Mouse (Mus musculus) thymus, postnatal 10 days (tissue): ENCODE data around the gene Tmprss9.
"Not testable (repeated sequence)": the region's sequence is repeated elsewhere in the genome, so short reads cannot be mapped to it uniquely, and the experiment has no call there.

Source experiments
- DNase-seq, 2 experiments: peaks; one replicate each; pipeline ENCODE4 v3.0.0; 2021; ENCODE audit warnings: low spot score in 2 of 2

Tmprss9 gene

DNA sequence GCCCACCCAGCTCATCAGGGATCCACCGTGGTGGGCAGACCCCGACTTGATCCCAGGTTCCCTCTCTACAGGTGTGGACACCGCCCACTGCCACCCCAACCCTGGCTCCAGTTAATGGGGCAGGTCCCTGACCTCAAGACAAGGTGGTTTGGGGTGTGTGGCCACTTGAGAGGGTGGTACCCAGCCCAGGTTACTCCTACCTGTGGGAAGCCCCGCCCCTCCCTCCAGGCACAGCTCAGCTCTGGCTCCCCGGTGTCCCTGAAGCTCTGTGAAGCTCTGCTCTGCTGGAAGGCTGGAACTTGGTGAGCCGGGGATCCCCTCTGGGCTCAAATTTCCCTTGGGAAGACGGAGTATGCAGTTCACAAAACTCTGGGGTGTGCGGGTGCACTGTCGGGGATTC, at the start of gene Tmprss9:
Gene Tmprss9, plus strand, starts transcription at position 268 of the 400 bp plus-strand sequence.
- DNase-seq = no peak

DNA sequence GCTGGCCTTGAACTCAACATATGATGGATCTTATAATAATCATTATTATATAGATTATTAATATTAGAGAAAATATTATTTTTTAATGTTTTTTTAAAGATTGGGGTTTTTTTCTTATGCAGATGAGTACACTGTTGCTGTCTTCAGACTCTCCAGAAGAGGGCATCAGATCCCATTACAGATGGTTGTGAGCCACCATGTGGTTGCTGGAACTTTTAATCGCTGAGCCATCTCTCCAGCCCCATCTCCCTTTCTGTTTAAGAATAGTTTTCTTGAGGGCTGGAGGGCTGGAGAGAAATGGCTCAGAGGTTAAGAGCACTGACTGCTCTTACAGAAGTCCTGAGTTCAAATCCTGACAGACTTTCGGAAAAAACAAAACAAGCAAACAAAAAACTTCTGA, 49.7 kb upstream of the Tmprss9 start:
- peak in 1 of 2 experiments; percentile 39 for DNase-seq

DNA sequence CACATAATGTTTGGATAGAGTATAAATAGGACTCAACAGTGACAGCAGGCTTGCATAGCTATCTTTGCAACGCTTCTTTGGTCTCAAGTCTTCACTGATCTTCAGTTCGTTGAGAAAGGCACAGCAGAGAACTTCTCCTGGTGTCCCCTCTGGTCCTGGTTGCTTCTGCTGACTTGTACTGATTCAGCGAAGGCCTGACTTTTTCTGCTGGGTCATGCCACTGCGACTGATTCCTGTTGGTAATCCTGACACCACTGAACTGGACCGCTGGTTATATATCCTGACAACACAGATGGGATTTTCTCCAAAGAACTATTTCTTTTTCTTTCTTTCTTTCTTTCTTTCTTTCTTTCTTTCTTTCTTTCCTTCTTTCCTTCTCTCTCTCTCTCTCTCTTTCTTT, 49.1 kb upstream of the Tmprss9 start:
- DNase-seq = no peak

DNA sequence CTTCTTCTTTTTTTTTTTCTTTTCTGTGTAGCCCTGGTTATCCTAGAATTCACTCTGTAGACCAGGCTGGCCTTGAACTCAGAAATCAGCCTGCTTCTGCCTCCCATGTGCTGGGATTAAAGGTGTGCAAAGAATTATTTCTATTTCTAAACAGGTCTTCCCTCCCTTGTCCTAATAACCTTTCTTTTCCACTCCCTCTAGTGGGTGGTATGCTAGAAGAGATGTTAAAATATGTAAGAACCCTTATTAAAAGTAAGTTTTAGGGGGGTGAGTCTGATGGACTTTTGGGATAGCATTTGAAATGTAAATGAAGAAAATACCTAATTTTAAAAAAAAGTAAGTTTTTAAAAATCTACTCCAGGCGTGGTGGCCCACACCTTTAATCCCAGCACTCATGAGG, 48.3 kb upstream of the Tmprss9 start:
- no peak for DNase-seq

DNA sequence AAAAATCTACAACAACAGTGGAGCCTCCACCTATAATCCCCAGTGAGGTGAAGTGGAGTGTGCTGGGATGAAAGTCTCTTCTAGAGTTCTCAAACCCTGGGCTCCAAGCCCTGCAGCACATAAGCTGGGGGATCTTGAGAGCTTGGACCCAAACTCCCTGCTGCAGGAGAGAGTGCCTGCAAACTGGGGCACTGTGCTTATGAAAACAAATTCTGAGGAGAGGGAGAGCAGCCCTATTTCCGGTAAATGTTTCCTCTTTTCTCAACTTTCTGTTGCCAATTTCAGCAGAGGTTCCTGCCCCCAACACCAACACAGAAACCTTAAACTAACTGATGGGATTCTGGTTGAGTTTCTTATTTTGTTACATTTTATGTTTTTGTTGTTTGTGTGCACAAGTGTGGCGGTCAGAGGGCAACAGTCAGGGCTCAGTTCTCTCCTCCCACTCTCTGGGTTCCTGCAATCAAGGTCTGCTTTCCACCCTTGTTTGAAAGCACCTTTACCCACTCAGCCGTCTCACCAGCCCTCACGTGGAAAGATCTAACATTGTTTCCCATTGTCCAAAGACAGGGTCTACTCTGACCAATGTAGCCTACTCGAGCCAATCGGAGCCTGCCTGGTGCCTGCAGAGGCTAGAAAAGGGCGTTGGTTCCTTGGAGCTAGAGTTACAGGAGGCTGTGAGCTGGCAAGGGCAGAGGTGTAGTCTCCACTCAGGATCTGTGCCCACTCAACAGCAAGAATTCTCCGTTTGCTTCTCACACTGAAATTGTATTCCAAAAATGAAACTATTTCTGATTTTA, 47.6 kb upstream of the Tmprss9 start:
- peak in 1 of 2 experiments; percentile 33 for DNase-seq

DNA sequence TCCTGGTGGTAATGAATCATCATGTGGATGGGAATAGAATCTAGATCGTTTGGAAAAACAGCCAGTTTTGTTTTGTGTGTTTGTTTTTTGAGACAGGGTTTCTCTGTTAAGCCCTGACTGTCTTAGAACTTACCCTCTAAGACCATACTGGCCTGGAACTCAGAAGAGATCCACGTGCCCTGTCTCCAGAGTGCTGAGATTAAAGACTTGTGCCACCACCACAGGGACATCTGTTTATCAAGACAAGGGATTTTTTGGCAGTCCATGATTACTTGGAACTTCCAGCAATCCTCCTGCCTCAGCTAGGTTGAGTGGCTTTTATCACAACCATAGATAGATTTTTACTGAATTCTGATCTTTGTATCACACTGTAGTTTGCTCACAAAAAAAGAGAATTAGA, 46.8 kb upstream of the Tmprss9 start:
- DNase-seq = no peak

DNA sequence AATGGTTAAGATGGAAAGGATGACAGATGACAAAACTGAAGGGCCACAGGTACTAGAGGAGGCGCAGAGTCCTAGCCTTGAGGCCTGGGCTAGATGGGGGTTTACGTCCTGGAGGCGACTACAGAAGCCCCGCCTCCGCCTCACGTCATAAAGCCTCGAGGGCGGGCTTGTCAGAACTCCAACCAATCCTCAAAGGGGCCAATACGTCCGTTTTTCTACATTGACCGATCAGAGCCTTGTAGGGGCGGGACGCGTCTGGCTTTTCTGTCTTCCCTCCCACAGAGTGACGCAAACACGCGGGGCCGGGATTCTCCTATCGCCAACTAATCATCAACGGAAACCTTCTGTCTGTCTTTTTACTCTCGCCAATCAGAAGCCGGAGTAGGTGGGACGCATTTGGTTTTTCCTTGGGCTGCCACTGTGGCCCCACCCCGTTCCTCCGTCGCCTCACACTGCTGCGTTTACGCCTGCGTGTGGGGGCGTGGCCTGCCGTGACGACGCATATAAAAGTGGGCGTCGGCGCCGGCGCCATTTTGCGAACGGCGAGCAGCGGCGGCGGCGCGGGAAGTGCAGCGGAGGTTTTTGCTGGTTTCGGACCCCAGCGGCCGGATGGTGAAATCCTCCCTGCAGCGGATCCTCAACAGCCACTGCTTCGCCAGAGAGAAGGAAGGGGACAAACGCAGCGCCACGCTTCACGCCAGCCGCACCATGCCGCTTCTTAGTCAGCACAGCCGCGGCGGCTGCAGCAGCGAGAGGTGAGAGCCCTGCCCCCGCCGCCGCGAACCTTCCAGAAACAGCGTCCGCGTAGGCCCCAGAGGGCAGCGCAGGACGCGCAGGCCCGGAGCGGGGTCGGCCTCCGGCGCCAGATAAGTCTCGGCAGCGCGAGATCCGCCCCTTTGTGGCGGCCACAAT, 45.2 kb upstream of the Tmprss9 start, which contains the start of gene Oaz1:
Gene Oaz1, plus strand, starts transcription at position 506 of the 912 bp plus-strand sequence.
- DNase-seq = peak; percentile 98 to 99

DNA sequence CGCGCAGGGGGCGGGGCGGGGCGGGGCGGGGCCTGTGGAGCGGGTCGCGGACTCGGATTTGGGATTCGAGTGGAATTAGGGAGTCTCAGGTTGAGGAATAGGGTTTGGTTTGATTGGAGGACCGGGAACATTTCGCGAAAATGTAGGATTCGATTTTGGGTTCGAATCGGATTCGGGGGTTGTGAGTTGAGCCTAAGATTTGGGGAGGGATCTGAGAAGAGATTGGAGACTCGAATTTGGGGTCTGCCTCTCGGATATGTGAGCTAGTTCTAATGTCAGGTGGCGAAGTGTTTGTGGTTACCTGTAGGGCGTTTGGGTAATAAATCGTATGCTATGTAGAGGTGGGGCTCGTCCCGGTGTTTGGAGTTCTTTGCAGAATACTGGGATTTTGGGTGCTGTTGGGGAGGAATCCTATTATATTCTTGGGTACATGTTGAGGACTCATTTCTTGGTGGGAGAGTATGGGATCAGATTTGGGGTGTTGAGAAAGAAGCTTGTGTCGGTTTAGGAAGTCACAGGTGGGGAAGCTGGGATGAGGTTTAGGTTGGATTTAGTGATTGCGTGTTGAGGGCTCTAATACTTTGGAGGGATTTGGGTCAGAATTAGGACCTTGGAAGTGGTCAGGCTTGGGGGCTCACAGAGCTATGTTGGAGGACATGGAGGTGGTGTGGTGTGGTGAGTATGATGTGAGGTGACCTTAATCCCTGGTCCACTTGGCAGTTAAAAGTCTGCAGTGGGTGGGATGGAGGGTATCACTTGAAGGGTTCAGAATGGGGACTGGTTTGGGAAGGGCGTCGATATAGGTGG, 44.4 kb upstream of the Tmprss9 start:
- DNase-seq = no peak

DNA sequence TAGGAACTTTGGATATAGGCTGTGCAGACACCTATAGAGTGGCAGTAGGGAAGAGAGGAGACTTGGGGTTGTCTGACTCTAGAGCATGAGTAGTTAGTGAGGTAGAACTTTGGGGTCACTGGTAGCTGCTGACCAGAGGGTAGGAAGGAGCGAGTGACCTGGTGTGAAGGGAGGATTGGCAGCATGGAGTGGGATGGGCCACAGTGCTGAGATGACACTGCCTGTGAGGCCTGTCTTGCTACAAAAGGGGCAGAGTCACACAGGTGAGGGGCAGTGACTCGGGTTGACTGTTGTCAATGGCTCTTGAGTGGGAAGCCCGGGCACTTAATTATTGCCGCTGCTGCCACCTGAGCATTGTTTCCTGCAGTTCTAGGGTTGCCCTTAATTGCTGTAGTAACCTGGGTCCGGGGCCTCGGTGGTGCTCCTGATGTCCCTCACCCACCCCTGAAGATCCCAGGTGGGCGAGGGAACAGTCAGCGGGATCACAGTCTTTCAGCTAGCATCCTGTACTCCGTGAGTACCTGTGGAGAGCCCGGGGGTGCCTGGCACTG, 43.7 kb upstream of the Tmprss9 start:
- DNase-seq = no peak

DNA sequence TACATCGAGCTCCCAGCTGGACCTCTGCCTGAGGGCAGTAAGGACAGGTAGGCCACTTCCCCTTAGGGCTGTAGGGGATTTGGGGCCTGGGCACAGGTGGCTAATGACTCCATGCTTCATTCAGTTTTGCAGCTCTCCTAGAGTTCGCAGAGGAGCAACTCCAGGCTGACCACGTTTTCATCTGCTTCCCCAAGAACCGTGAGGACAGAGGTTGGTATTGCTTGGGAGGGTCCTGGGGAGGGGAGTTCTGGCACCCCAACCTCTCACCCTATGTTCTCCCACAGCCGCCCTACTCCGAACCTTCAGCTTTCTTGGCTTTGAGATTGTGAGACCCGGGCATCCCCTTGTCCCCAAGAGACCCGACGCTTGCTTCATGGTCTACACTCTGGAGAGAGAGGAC, 43.1 kb upstream of the Tmprss9 start:
- not testable (repeated sequence) for DNase-seq

DNA sequence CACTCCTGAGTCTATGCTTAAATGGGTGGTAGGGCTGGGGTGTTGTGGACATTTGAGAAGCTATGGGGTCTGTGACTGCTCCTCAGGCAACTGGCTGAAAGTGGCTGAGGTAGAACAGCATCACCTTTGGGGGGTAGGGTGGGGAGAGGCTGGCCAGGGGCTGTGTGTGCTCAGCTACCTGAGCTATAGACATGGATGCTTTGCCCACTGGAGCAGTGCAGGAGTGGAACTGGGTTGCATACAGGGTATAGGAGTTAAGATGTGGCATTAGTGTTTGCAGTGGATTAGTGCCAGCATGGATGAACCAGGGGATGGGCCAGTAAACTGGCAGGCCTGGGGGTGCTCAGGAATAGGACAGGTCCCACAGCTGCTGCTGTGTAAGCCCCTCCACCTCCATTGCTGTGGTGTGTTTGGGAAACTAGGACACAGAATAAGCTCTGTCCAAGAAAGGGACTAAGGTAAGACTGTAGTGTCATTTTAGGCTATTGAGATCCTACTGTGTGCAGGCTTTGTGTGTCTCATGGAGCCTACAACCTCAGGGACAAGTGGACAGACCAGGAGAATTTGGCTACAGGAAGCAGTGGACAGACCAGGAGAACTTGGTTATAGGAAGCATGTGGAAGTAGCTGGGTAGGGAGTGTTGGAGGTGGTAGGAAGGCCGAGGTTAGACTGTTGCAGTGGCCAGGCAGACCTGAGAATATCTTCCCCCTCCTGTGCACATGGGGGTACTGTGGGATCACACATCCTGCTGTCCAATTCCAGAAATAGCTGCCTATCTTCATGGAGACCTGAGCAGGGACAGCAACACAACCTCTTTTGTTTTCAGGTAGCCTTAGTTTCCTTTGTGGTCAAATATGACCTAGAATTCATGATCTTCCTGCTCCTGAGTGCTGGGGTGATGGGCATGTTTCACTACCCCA, 42.0 kb upstream of the Tmprss9 start:
- DNase-seq = no peak

DNA sequence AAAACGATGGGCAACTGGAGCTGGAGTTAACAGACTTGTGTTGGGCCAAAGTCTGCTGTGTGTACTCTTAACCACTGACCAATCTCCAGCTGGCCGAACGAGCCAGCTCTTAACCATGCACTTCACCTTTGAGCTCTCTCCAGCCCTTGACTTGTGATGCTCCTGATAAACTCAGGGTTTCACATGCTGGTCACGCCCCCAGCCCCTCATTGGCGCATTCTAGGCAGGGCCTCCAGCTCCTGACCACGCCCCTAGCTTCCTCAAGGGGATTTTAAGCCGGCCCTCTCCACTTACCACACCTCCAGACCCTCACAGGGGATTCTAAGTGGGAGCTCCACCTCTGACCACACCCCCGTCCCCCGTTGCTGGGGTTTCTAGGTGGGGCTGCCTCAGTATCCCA, 40.5 kb upstream of the Tmprss9 start:
- peak; percentile 48 to 53 for DNase-seq

DNA sequence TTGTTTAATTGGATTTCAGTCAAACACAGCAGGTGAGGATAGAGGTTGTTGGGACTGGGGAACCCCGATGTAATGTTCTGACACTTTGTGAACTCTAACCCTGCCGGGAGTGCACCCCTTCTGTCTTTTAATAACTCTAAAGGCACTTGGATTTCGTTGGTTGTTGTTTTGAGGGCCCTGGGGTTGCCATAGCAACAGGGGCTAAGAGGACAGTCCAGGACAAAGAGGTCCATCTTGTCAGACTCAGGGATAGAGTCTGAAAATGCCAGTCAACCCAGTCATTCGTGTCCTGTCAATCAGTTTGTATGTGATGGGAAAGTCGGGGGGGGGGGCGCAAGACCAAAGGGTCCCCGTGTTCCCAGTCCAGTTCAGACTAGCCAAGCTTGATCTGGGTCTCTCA, 38.8 kb upstream of the Tmprss9 start:
- DNase-seq = no peak

DNA sequence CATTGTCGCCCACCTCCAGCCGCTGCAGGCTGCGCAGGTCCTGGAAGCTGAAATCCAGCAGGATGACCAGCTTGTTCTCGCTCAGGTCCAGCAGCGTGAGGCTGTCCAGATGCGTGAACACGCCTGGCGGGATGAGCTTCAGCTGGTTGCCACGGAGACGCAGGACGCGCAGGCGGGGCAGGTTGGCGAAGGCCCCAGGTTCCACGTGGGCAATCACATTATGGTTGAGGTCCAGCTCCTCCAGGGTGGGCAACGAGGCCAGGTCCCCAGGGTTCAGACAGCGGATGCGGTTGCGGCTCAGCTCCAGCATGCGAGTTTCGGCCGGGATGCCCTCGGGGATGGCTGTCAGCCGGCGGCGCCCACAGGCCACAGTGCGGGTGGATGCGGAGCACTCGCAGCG, 36.0 kb upstream of the Tmprss9 start:
- DNase-seq = no peak

DNA sequence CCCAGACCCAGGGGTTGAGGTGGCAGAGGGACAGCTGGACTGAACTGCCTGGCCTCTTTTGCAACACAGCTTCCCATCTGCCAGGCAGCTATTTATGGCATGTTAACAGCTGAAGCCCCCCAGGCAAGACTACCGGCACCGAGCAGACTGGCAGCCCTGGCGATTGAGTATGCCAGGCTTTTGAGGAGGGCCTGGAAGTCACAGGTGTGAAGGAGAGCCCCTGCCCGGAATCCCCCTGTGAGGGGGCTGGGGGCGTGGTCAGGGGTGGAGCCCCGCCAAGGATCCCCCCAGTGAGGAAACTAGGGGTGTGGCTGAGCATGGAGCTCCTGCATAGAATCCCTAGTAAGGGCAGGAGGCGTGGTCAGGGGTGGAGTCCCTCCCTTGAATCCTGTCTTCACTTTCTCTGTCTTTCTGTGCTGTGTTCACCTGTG, 34.7 kb upstream of the Tmprss9 start:
- DNase-seq = no peak

DNA sequence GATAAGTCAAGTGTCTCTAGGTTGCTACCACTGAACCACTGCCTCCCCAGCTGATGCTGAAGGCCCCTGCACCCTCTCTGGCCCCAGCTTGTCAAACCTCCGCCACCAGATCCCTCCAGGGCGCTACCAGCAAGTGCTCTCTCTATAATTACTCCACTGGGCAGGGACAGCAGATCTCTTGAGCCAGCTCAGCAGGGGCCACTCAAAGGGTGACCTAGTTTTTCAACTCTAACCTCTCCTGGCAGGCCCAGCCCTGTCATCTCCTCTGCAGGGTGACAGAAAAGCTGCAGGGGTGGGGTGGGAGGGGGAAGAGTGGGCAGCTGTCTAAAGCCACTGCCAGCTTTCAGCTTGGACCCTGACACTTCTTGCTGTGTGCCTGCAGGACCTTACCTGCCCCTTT, 33.8 kb upstream of the Tmprss9 start:
- DNase-seq = no peak

DNA sequence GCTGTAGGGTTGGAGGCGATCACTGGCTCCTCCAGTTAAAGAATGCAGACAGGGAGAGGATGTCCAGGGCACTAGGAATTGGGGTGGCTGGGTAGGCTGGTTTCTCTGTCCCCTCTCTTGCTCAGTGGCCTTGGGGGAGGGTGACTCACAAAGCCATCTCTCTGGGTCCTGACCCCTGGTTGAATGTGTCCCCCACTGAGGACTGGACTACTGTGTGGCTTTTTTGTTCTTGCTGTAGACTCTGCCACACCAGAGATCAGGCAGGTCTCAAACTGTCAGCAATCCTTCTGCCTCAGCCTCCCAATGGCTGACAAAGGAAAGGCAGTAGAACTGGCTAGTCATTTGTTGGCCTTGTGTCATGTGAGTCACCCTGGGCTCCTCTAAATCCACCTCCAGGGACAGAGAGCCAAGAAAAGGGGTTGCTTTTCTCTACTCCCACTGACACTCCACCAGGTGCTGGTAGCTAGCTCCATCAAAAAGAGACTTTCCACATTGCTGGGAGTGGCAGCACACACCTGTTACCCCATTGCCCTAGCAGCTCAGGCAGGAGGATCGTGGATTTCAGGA, 33.2 kb upstream of the Tmprss9 start:
- no peak for DNase-seq

DNA sequence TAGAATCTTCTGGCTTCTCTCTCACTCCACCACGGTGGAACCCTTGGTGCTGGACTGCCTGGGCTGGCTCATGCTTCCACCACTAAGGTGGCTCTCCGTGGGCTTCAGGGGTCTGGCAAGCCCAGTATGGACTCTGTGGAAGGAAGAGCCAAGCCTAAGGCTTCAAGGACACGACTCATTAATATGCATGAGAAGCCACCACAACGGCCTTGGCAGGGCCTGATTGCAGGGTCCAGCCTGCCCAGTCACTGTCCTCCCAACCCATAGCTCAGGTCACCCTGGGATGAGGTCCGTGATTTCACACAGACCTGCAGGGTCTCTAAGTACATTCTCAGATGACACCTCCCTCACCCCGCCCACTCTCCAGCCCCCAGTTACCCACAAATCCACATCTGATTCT, 31.8 kb upstream of the Tmprss9 start:
- no peak for DNase-seq

DNA sequence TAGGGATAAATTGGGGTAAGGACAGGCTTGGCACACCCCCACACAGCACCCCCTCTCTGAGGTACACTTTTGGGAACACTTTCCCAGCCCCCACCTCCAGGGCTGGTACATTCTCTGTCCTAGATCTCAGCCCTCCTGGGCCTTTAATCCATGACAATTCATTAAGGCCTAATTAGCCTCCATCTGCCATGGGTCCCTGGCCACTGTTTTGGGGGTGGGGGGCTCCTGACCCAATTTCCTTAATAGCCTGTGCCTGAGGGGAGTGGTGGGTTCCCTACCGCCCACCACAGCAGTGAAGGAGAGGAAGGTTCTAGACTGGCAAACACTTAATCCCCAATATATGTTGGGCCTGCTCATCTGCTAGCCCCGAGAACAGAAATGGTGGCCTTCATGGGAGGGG, 30.0 kb upstream of the Tmprss9 start:
- DNase-seq = no peak

DNA sequence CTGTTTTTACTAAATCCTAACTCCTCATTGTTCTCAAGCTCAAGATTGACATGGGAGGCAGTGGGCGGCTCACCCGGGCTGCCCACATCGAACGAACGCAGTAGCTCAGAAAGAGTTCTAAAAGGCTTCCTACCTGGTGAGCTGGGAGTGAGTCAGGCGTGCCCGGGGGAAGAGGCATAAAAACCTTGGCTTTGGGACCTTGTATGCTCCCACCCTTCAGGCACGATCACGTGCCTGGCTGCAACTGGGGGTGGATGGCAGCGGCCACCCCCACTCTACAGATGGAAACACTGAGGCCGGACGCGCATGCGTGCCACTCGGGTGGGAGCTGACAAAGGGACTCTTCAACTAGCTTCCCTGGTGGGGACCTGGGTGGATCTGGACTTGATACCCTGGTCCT, 29.3 kb upstream of the Tmprss9 start:
- no peak for DNase-seq
